Mouse (Mus musculus) adipocyte (in vitro differentiated cells): ENCODE results near the gene Mtif2.

ENCODE experiments used
- DNase-seq: peaks from one replicate; pipeline ENCODE4 v3.0.0-alpha.2; 2016; ENCODE audit warnings: low spot score

Gene Mtif2

DNA sequence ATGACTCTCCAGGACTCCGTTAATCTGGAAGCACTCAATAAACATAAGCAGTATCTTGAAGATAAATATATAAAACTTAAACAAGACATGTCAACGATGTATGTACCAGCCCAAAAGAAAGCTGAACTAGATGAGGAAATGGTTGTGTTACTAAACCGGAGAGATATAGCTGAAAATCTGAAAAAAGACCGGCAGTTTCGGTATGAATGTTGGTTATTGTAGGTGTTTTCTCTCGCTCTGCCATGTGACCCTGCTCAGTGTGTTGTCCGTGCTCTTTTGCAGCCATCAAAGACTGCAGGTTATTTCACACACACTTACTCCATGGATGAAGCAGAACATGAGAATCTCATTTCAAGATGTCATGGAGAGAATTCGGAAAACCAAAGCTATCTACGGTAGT, 34.2 kb downstream of the Mtif2 start:
- DNase-seq, result no peak

DNA sequence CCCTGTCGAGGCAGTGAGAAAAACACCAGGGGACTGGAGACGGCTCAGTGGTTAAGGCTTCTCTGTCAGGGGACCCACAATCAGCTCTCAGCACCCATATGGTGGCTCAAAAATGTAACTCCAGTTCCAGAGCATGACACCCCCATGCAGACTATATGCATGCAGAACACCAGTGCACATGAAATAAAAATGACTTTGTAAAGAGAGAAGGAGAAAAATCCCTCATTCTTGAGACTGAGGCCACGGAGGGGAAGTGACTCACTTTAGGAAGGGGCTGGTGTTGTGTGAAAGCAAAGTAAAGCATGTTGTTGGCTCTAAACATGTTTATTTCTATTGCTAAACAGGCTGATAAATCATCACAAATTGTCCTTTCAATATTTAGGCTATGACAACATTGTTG, 34.8 kb downstream of the Mtif2 start:
- DNase-seq, result no peak

DNA sequence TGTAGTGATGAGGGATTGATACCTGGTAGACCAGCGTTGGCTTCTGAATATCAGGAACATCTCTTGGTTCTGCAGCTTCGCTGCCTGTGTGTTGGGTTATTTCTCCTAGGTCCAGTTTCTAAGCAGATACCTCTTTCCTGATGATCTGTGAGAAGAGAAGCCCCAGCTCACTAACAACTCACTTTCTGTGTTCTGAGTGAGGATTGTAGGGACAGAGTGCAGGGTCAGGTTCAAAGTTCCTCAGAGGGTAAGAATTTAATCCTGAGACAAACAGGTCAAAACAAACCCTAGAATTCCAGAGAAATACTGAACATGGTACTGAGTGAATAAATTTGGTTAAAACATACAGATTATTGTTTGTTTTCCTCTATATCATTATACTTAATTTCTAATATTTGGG, 37.2 kb downstream of the Mtif2 start:
- DNase-seq, result no peak

DNA sequence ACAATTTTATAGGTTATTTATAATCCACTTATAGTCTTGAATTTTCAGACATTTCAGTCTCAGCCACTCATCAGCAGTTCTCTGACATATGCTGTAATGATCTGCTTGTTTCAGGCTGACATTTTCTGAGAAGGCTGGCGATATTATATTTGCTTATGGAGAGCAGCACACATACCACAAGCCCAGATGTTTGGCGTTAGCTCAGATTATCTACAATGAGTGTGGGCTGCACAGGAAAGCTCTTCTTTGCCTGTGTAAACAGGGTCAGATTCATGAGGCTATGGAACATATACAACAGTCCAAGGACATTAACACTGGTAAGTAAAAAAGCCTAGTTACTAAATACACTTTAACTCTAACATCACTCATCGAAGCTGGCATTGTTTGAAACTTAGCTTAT, 45.3 kb downstream of the Mtif2 start:
- no peak for DNase-seq

DNA sequence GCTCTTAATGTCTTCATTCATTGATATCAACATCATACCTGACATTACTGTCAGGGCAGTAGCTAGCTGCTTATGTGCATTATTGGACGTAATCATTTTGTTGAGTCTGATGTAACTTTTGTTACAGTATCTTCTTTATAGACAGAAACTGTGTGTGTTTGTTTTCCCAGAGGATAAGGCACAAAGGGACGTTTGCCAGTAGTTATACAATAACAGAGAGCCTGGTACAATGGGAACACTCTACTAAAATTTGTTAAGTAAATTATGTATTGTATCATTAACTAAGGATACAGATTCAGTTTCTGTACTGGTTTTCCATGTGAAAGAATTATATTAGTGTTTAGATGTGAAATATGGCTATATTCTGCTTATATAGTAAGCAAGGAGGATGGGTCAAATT, 46.4 kb downstream of the Mtif2 start:
- DNase-seq, result no peak

DNA sequence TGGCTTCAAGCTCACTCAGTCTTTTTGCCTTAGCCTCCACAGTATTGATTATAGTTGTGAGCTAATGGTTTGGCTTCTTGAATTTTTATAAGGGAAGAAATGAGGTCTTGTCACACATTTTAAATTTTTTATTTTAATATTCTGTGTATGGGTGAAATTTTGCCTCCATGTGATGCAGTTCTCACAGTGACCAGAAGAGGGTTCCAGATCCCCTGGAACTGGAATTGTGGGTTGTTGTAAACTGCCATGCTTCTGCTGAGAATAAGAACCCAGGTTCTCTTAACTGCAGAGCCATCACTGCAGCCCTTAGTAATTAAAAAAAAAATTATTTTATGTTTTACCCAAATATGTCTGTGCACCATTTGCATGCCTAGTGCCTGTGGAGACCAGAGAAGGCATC, 53.4 kb downstream of the Mtif2 start:
- DNase-seq, result peak; percentile 18
